Mouse (Mus musculus) erythroid progenitor cell, adult 5-6 weeks (primary cell): ENCODE measurements around the gene Tbr1. TPM values are rescaled to one million over a fixed set of nuclear protein-coding genes. Genes with fewer than 3 reads are reported as not detected.

ENCODE experiments used
- ATAC-seq: replicated peaks from 2 replicates; pipeline ENCODE4 v1.8.0; 2016; ENCODE audit warnings: moderate number of reproducible peaks, mild to moderate bottlenecking, moderate TSS enrichment, inconsistent platforms; ENCODE audit not compliant: poor library complexity, low FRiP score, severe bottlenecking
- total RNA-seq, 2 experiments: library from RNA; stranded (forward) in 1 of 2; stranded (reverse) in 1 of 2; fragments of 150-400 nt in 1 of 2; fragments of 186-747, 209-891 nt in 1 of 2; gene quantifications; 2 replicates each; pipeline versions ENCODE4 v1.2.3 to v1.2.4; 2015 to 2017; ENCODE audit warnings: low replicate concordance in 2 of 2

The Tbr1 gene
- not detected in 2 replicates for total RNA-seq (2015; ENCODE audit: low replicate concordance)
- not detected in 2 replicates for total RNA-seq (2017; ENCODE audit: low replicate concordance)

- peak; percentile 64 for ATAC-seq
Measured at GRCm38 (mm10) chr2:61802656-61803251, at the start of gene Tbr1. Tbr1 (plus strand) TSS chr2:61802930.

GRCm38 (mm10) chr2:61754989-61755388, 47.7 kb upstream of the Tbr1 start:
- no peak for ATAC-seq

GRCm38 (mm10) chr2:61759234-61759855, 43.4 kb upstream of the Tbr1 start:
- ATAC-seq = peak; percentile 69

GRCm38 (mm10) chr2:61760044-61760443, 42.7 kb upstream of the Tbr1 start:
- peak; percentile 73 for ATAC-seq

- ATAC-seq = no peak
Measured at GRCm38 (mm10) chr2:61764470-61765105, 38.1 kb upstream of the Tbr1 start.

- ATAC-seq = no peak
Measured at GRCm38 (mm10) chr2:61765526-61765925, 37.2 kb upstream of the Tbr1 start.

GRCm38 (mm10) chr2:61780794-61781193, 21.9 kb upstream of the Tbr1 start:
- no peak for ATAC-seq

GRCm38 (mm10) chr2:61794960-61795359, 7.8 kb upstream of the Tbr1 start:
- no peak for ATAC-seq

GRCm38 (mm10) chr2:61798048-61798447, 4.7 kb upstream of the Tbr1 start:
- no peak for ATAC-seq

GRCm38 (mm10) chr2:61803443-61804367, 975 bp downstream of the Tbr1 start:
- ATAC-seq = no peak

GRCm38 (mm10) chr2:61804382-61804840, 1.7 kb downstream of the Tbr1 start:
- no peak for ATAC-seq

- 0 out of 2 replicates have a peak, but pooled peaks have one; percentile 27 for ATAC-seq
Measured at GRCm38 (mm10) chr2:61804841-61805540, 2.3 kb downstream of the Tbr1 start.

- no peak for ATAC-seq
Measured at GRCm38 (mm10) chr2:61805541-61806345, 3.0 kb downstream of the Tbr1 start.

- no peak for ATAC-seq
Measured at GRCm38 (mm10) chr2:61806346-61806825, 3.7 kb downstream of the Tbr1 start.

- no peak for ATAC-seq
Measured at GRCm38 (mm10) chr2:61807151-61807550, 4.4 kb downstream of the Tbr1 start.

- ATAC-seq = no peak
Measured at GRCm38 (mm10) chr2:61807781-61808180, 5.1 kb downstream of the Tbr1 start.

- no peak for ATAC-seq
Measured at GRCm38 (mm10) chr2:61808776-61809175, 6.0 kb downstream of the Tbr1 start.

GRCm38 (mm10) chr2:61809381-61809780, 6.7 kb downstream of the Tbr1 start:
- ATAC-seq = no peak
